Mouse (Mus musculus): ENCODE data around the gene Gabra4. TPM values are rescaled to one million over a fixed set of nuclear protein-coding genes. Genes with fewer than 3 reads are reported as not detected.
"Not testable (repeated sequence)": the region's sequence is repeated elsewhere in the genome, so short reads cannot be mapped to it uniquely, and the experiment has no call there.

Gene Gabra4
- polyA plus RNA-seq, 1 experiment = 0.31 TPM

- no peak for DNase-seq
- no peaks in the 10 kb centered on the region for H3K4me1 ChIP-seq (ENCODE audit: control insufficient read depth, insufficient read depth, low read length)
- H3K36me3 ChIP-seq (ENCODE audit: control insufficient read depth, insufficient read depth, low read length) = no peaks in the 10 kb centered on the region
- no peak overlapping the region for H3K27ac ChIP-seq (ENCODE audit: insufficient read depth, low read depth, low read length)
- no peaks in the 10 kb centered on the region for H3K27me3 ChIP-seq (replicated peaks; ENCODE audit: control insufficient read depth, insufficient read depth, low read length)
- 34% methylated on average over 4 of the region's 4 CpGs for WGBS
- TF ChIP-seq POLR2A (IDR thresholded peaks at IDR 0.05; ENCODE audit: low read depth, low read length) (no peak), CTCF (conservative IDR thresholded peaks at IDR 0.05; ENCODE audit: insufficient read depth, insufficient read length, low read depth, low read length) (no peak)
- no peak overlapping the region for H3K4me3 ChIP-seq (ENCODE audit: insufficient read depth, low read depth, low read length)
These were observed 51.2 kb downstream of the Gabra4 start for GRCm38 (mm10) chr5:71606907-71607306.

- no peak for DNase-seq
These were observed 53.9 kb downstream of the Gabra4 start for GRCm38 (mm10) chr5:71604128-71604690.

DNA sequence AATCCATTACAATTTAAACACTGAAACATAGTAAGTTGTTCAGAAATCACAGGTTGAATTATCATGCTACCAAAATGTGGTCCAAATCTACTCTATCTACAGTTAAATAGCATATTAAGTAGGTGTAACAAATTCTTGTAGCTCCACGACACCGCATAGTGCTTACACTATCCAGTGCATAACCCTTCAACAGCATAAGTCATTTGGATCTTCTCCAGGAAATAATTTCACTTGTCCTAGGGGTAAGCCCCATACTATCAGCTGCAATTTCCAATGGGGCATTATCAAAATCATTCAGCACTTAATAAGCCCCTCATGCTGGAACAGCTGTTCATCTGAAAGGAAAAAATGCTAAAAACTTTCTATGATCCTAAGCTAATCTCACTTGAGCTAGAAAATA is 62.8 kb downstream of the Gabra4 start:
- no peak overlapping the region for H3K27ac ChIP-seq (ENCODE audit: insufficient read depth, low read depth, low read length)
- no peaks in the 10 kb centered on the region for H3K36me3 ChIP-seq (ENCODE audit: control insufficient read depth, insufficient read depth, low read length)
- no peak overlapping the region for H3K4me3 ChIP-seq (ENCODE audit: insufficient read depth, low read depth, low read length)
- DNase-seq = no peak
- 90% methylated on average over 2 of the region's 2 CpGs for WGBS
- TF ChIP-seq POLR2A (IDR thresholded peaks at IDR 0.05; ENCODE audit: low read depth, low read length) (no peak), CTCF (conservative IDR thresholded peaks at IDR 0.05; ENCODE audit: insufficient read depth, insufficient read length, low read depth, low read length) (no peak)
- no peaks in the 10 kb centered on the region for H3K4me1 ChIP-seq (ENCODE audit: control insufficient read depth, insufficient read depth, low read length)
- H3K27me3 ChIP-seq (replicated peaks; ENCODE audit: control insufficient read depth, insufficient read depth, low read length) = no peaks in the 10 kb centered on the region

More at GRCm38 (mm10) chr5:71604128-71604690, 53.9 kb downstream of the Gabra4 start:
- Histone ChIP-seq H3K4me1 (ENCODE audit: control insufficient read depth, insufficient read depth, low read length) (no peaks in the 10 kb centered on the region), H3K4me3 (ENCODE audit: insufficient read depth, low read depth, low read length) (no peak overlapping the region), H3K36me3 (ENCODE audit: control insufficient read depth, insufficient read depth, low read length) (no peaks in the 10 kb centered on the region), H3K27me3 (replicated peaks; ENCODE audit: control insufficient read depth, insufficient read depth, low read length) (no peaks in the 10 kb centered on the region), H3K27ac (ENCODE audit: insufficient read depth, low read depth, low read length) (no peak overlapping the region)
- TF ChIP-seq POLR2A (IDR thresholded peaks at IDR 0.05; ENCODE audit: low read depth, low read length) (no peak), CTCF (conservative IDR thresholded peaks at IDR 0.05; ENCODE audit: insufficient read depth, insufficient read length, low read depth, low read length) (no peak)
- WGBS = 64% methylated on average over 8 of the region's 8 CpGs

DNA sequence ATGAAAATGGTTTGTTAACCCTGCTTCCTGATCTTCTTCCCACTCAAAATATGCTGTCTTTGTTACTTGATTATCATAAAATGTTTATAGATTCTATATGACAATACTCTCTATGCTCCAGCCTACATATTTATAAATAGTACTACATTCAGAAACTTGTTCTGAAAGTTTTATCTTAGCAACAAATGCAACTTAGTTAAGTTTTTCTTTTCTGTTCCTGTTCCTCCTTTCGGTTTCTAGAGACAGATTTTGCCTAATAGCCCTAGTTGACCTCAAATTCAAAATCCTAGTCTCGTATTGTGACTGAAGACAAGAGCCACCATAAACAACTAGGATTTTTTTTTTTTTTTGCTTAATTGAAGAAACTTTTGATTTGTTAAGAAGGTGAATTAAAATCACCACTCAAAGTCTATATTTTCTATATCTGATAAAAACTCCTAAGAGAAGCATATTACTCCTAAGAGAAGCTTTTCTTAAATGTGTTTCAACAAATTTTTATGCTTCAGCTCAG is 64.3 kb downstream of the Gabra4 start:
- no peak for TF ChIP-seq POLR2A (IDR thresholded peaks at IDR 0.05; ENCODE audit: low read depth, low read length)
- TF ChIP-seq CTCF (conservative IDR thresholded peaks at IDR 0.05; ENCODE audit: insufficient read depth, insufficient read length, low read depth, low read length) = no peak
- no peaks in the 10 kb centered on the region for H3K4me1 ChIP-seq (ENCODE audit: control insufficient read depth, insufficient read depth, low read length)
- no peaks in the 10 kb centered on the region for H3K36me3 ChIP-seq (ENCODE audit: control insufficient read depth, insufficient read depth, low read length)
- no peak for DNase-seq
- WGBS = 74% methylated on average over 2 of the region's 2 CpGs
- no peak overlapping the region for H3K27ac ChIP-seq (ENCODE audit: insufficient read depth, low read depth, low read length)
- H3K27me3 ChIP-seq (replicated peaks; ENCODE audit: control insufficient read depth, insufficient read depth, low read length) = no peaks in the 10 kb centered on the region
- no peak overlapping the region for H3K4me3 ChIP-seq (ENCODE audit: insufficient read depth, low read depth, low read length)

DNA sequence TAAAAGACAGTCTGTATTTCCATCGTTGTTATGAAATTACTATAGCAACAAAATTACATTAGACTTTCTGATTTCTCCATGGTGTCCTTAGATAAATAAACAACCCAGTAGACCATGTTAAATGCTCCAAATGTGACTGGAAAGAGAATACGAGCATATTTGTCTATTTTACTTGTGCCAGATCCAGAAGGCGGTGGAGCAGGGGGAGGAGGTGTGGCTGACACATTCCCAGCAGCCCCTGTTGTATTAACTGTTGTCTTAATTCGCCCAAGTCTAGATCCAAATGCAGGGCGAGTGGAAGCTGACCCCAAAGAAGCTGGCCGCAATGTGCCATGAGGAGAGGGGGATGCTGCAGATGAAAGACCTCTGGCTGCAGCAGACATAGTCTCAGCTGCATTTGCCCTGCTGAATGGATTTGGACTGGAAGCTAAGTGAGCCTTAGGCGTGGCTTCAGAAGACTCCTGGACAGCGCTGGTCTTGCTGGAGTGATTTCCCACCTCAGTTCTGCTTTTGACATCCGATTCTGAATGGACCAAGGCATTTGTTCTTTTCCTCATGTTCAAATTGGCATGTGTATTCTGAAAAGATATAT is 86.4 kb downstream of the Gabra4 start:
- Histone ChIP-seq H3K4me3 (ENCODE audit: insufficient read depth, low read depth, low read length) (no peak overlapping the region), H3K27me3 (replicated peaks; ENCODE audit: control insufficient read depth, insufficient read depth, low read length) (no peaks in the 10 kb centered on the region), H3K27ac (ENCODE audit: insufficient read depth, low read depth, low read length) (no peak overlapping the region), H3K36me3 (ENCODE audit: control insufficient read depth, insufficient read depth, low read length) (no peaks in the 10 kb centered on the region), H3K4me1 (ENCODE audit: control insufficient read depth, insufficient read depth, low read length) (no peaks in the 10 kb centered on the region)
- WGBS = 69% methylated on average over 9 of the region's 9 CpGs
- no peak for TF ChIP-seq POLR2A (IDR thresholded peaks at IDR 0.05; ENCODE audit: low read depth, low read length)
- no peak for TF ChIP-seq CTCF (conservative IDR thresholded peaks at IDR 0.05; ENCODE audit: insufficient read depth, insufficient read length, low read depth, low read length)
- DNase-seq = no peak

DNA sequence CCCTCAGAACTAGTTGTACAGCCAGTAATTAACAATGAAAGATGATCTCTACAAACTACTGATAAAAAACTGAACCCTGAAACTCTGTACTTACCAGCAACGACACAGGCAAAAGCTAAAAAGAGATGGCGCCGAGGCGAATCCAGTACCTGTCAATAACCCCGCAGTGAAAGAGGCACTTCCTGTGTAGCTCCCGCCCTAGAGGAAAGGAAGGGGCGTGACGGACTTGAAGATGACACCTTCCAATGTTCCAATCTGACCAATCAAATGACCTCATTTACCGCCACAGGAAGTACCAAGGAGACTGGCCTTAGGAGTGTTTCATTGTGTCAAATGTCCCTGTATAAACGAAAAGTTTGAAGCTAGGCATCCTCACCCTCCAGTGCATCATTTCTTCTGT is 110.0 kb downstream of the Gabra4 start, which contains the start of gene Cox7b2:
Gene Cox7b2 (minus strand): TSS at position 127 of the 400 bp plus-strand sequence.
- no peak for DNase-seq
- no peak within 1 kb of the TSS for H3K4me3 ChIP-seq (ENCODE audit: insufficient read depth, low read depth, low read length)
- H3K4me1 ChIP-seq (ENCODE audit: control insufficient read depth, insufficient read depth, low read length) = no peaks in the 10 kb centered on the region
- H3K27ac ChIP-seq (ENCODE audit: insufficient read depth, low read depth, low read length) = no peak within 1 kb of the TSS
- H3K27me3 ChIP-seq (replicated peaks; ENCODE audit: control insufficient read depth, insufficient read depth, low read length) = no peaks in the 10 kb centered on the region
- H3K36me3 ChIP-seq (ENCODE audit: control insufficient read depth, insufficient read depth, low read length) = no peaks in the 10 kb centered on the region
- TF ChIP-seq CTCF (conservative IDR thresholded peaks at IDR 0.05; ENCODE audit: insufficient read depth, insufficient read length, low read depth, low read length) = no peak
- TF ChIP-seq POLR2A (IDR thresholded peaks at IDR 0.05; ENCODE audit: low read depth, low read length) = no peak
- WGBS = 86% methylated on average over 10 of the region's 10 CpGs

- peak; percentile 30 for DNase-seq
- Histone ChIP-seq H3K27me3 (replicated peaks; ENCODE audit: control insufficient read depth, insufficient read depth, low read length) (no peaks in the 10 kb centered on the region), H3K4me1 (ENCODE audit: control insufficient read depth, insufficient read depth, low read length) (no peaks in the 10 kb centered on the region), H3K4me3 (ENCODE audit: insufficient read depth, low read depth, low read length) (no peak overlapping the region), H3K36me3 (ENCODE audit: control insufficient read depth, insufficient read depth, low read length) (no peaks in the 10 kb centered on the region), H3K27ac (ENCODE audit: insufficient read depth, low read depth, low read length) (no peak overlapping the region)
- no peak for TF ChIP-seq POLR2A (IDR thresholded peaks at IDR 0.05; ENCODE audit: low read depth, low read length)
- TF ChIP-seq CTCF (conservative IDR thresholded peaks at IDR 0.05; ENCODE audit: insufficient read depth, insufficient read length, low read depth, low read length) = no peak
These were observed 112.6 kb downstream of the Gabra4 start for GRCm38 (mm10) chr5:71545554-71545953.

DNA sequence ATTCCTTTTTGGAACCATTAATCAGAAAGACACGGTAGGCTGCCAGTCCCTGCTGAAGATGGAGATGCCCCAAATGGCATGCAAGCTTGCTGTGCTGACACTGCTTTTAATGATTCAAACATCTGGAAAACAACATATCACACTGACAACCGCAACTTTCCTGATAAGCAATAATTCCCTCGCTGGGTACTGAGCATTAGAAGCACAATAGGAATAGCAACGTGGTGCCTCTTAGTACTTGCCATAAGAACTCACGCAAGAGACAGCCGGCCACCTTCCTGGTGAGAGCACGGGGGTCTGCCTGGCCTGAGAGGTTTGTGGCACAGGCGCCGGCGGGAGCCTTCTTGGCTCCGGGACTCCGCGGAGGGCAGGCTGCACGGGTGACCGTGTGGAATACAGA is 132.6 kb downstream of the Gabra4 start:
- DNase-seq; H3K4me1 ChIP-seq (ENCODE audit: control insufficient read depth, insufficient read depth, low read length); H3K27me3 ChIP-seq (replicated peaks; ENCODE audit: control insufficient read depth, insufficient read depth, low read length); H3K4me3 ChIP-seq (ENCODE audit: insufficient read depth, low read depth, low read length); H3K36me3 ChIP-seq (ENCODE audit: control insufficient read depth, insufficient read depth, low read length); H3K27ac ChIP-seq (ENCODE audit: insufficient read depth, low read depth, low read length): not testable (repeated sequence)
- 80% methylated on average over 11 of the region's 15 CpGs for WGBS
